Mouse (Mus musculus): ENCODE results near the gene Atg16l1. TPM values are rescaled to one million over a fixed set of nuclear protein-coding genes. Genes with fewer than 3 reads are reported as not detected.
"Not testable (repeated sequence)": the region's sequence is repeated elsewhere in the genome, so short reads cannot be mapped to it uniquely, and the experiment has no call there.

The Atg16l1 gene
- polyA plus RNA-seq, 3 experiments from 2014 or later, result 12.6 to 23.9 (median 21.1) TPM

DNA sequence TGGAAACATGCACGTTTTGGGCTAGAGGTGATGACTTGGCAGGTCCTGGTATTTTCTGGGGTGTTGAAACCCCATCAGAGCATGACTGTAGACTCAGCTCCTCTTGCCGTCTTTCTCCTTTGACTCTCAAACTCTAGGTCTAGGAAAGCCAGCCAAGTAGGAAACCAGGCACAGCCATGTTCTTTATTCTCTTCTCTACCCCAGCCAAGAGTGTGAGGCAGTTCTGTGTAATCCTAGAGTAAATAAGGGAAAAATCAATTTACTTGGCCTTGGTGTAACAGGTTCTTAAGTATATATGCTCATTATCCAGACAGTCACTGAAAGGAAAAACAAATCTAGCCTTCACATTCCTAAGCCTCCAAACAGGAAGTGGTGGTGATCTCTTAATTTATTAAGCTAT, 17.7 kb downstream of the Atg16l1 start:
- ATAC-seq, result no peak

DNA sequence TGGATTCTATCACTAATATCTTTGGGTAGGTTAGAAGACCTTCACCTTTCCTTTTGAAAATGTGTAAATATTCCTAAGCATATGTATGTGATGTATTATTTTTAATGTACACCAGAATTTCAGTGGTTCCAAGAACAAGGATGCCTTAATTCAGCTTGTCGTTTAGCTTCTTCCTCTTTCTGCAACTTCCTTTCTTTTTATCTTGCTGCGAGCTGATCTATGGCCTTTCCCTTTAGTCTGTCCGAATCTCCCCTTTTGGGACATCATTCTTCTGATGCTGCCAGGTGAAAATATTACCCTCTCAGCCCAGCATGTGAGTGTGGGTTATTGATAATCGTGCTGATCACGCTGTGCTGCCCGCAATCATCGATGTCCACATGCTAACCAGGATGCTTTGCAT, 19.2 kb downstream of the Atg16l1 start:
- no peak for ATAC-seq

DNA sequence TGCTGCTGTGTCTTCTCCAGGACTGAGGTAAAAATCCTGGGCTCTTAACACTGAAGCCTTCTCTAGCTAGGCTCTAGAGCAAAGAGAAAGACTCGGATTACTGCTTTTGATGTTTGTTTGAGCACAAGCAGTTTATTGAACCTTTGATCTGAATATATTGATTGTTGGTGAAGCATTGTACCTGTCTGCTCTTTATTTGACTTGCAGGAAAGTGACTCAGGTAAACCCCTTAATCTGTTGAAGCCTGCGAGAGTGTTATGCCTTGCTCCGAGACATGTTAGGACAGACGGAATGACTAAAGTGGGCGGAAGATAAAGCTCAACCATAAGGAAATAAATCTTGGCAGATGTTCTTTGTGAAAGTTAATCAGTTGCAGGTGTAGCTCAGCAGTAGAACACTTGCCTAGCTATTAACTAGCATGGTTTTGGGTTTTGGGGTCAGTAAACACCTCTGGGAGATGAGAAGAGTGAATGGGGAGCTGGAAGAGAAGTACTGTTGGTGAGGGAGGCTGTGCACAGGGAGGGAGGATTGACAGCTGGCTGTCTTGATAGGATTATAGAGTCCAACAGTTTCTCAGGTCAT, 23.6 kb downstream of the Atg16l1 start:
- no peak for ATAC-seq

DNA sequence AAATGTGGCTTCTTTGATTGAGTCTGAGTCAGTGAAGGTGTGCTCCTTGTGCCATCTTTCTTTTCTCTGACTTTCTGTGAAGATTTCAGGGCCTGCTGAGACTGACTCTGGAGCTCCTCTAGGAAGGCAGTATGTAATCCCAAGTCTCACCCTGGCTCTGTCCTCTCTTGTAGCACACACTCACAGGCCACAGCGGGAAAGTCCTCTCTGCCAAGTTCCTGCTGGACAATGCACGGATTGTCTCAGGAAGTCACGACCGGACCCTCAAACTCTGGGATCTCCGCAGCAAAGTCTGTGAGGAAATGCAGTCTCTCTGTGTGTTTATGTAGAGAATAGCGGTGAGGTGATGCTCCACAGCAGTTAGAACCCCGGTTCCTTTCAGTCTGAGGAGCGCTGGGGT, 30.0 kb downstream of the Atg16l1 start:
- no peak for ATAC-seq

DNA sequence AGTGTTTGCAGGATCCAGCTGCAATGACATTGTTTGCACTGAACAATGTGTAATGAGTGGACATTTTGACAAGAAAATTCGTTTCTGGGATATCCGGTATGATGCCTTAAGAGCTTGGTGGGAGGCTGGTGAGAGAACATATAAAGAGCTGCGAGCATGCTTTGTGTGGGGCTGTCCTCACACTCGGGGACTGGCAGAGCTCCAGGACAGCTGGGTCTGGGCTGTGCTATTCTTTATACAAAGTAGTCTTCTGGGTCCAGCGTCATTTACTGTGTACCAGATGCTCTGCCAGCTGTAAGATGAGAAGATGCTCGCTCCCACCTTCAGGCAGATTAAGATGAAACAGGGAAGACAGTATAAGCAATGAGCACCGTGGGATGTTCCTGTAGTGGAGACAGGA, 30.6 kb downstream of the Atg16l1 start:
- ATAC-seq, result no peak

DNA sequence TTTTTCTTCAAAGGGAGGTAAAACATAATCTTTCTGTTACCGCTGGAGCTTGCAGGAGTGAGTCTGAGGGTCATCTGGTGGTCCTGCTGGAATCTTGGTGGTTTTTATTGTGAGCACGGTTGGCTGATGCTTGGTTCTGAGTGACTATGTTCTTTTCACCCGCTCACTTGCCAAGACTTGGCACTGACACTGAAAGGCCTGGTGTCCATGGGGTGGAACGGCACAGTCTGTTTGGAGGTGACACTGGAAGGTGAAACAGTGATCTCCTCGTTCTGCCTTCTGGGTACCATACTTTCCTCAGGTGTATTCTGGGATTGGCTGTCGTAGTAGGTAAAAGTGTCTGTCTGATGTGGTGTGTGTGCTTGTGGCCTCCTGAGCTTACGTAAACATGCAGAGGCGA, 34.0 kb downstream of the Atg16l1 start:
- ATAC-seq, result no peak

DNA sequence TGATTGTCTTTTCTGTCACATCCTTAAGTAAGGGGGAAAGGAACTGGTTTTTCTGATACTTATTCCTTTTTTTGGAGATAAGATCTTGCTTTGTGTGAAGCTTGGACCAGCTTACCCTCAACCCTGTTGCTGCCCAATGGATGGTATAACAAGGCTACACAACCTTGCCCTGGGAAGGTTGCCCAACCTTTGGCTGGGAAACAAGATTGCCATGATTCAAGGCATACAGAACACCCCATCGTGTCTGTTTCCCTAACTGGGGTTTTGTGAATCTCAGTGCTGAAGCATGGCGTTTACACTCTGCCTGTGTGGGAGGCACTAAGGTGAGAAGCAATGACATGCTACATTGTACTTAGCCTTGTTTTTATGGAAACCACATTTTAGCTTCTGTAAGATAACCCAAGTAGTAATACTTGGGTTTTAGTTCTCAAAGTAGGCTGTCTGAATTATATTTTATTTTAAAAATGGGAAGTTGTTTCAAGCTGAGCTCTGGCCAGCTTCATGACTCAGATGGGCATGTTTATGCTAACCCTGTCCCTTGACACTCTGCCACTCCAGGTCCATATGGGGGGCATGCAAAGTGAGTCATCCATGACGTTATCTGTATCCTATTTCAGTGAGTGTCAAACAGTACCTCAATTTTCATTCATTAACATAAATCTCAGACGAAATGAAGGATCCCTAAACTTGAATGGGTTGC, 36.9 kb downstream of the Atg16l1 start:
- no peak for ATAC-seq

DNA sequence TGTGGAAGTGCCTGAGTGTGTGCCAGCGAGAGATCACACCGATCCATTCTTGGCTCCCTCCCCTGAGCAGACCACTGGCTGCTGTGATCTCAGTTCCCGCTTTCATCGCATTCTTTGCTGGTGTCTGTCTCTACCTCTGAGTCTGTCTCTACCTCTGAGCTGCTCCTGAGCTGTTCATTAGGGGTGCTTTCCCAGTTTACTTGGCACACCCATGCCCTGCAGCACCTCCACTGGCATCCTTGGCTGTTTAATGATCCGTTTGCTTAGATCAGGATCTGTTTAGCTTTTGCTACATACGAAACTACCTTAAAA, 37.4 kb downstream of the Atg16l1 start:
- ATAC-seq, result no peak

DNA sequence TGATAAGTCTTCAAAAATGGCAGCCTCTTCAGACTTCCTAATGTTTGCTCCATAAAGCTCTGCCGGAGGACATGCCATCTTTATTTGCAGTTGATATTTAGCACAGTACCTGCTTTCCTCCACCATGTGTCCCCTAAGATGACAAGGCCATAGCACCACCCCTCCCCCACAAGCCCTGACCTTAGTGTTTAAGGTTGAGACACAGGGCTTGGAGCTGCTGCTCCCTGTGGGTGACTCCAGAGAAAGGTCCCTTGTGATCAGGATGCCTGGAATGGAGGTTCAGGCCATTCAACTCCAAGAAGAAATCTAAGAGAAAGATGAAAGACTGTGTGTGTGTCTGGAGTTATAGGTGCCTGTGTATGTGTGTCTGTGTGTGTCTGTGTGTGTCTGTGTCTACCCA, 42.0 kb downstream of the Atg16l1 start:
- ATAC-seq, result no peak

DNA sequence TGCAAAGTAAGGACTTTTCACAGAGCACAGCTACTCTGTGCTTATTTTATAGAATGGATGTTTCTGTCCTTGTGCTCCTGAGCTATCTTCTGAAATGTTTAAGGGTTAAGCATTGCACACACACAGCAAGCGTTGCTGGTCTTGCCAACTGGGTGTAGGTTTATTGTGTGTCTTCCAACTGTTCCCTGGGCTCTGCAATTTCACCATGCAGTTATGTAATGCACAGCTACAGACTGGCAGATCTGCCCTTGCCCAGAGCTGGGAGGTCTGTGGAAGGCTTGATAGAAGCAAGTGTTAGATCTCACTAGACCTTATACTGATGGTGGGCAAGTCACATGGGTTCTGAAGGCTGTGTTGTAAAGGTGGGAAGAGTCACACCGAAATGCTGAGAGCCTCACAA, 42.6 kb downstream of the Atg16l1 start:
- no peak for ATAC-seq

DNA sequence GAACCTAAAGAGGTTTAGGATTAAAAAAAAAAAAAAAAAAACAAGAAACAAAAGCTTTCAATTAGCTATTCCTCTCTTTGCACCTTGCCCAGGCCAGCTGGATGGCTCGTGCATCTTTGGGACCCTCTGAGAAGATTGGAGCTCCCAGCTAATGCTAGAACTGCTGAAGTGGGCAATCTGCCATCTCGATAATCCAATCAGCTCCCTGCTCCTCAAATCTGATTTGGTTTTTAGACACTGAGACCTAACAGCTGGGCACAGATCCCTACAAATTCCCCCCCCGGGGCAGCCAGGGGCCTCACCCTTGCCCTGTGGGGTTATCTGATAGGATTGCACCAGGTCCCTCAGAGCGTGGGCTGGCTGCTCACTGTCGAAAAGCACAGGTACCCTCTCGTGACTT, 47.9 kb downstream of the Atg16l1 start, which contains the start of gene Sag:
Gene Sag, plus strand, starts transcription at position 105 of the 400 bp plus-strand sequence.
- ATAC-seq, result no peak

DNA sequence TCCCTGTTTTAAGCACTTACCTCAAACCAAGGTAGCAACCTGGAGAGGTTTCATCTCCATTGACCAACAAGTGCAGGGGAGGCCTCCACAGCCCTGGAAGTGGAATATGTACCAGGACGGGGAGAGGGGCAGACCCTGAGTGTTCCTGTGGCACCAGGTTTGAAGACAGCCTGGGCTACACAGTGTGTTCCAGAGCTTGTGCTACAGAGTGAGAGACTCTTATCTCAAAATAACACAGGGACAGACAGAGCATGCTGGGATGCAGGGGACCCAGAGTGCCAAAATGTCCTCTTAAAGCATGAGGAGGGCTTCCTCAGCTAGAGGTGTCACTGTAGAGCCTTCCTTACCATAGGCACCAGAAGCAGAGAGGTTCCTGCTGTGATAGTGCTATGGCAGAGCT, 52.1 kb downstream of the Atg16l1 start:
- no peak for ATAC-seq

DNA sequence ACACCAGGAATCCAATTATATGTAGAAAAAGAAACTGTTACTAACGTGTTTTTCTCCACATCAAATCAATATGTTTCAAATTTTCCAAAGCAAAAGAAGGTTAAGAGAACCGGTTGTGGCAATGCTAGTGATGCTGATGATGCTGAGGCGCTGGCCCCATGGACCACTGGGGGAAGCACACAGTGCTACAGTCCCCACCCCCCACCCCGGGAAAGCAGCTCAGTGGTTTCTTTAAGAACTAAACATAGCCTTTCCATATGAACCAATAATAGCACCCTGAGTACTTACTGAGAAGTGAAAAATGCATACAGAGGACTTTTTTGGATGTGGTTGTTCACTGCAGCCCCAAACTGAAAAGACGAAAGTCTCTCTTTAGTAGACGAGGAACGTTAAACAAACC, 55.7 kb downstream of the Atg16l1 start:
- peak; percentile 58 for ATAC-seq

DNA sequence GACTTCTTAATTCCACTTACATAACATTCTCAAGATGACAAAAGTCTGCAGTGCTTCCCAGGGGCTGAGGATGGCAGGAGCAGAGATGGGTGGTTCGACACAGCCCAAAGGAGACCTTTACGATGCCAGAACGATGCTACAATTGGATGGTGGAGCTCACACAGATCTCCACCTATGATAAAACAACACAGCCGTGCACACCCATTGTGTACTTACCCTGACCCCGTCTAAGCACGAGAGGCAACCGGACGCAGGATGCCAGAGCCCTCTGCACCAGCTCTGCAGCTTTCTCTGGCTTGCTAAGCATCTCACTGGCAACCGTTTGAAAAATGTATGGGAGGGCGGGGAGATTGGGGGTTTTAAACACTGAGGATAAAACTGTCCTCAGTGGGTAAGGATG, 56.4 kb downstream of the Atg16l1 start:
- peak; percentile 66 for ATAC-seq

DNA sequence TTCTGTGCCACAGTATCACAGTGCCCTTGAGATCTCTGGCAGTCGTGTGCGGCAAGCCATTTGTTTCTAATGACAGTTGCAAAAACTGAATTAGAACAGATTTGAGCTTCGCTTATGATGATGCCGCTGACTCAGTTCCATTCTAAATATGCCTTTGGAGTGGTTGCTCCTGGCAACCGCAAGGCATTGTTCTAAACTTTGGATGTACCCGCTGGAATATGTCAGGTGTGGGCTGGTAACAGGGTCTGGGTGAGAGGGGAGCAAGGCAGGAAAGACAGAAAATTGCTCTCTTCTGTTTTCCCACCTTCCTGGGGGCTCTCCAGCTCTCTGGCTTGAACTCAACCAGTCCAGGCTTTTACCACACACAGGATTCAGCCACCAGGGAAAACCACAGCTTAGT, 57.5 kb downstream of the Atg16l1 start:
- no peak for ATAC-seq

DNA sequence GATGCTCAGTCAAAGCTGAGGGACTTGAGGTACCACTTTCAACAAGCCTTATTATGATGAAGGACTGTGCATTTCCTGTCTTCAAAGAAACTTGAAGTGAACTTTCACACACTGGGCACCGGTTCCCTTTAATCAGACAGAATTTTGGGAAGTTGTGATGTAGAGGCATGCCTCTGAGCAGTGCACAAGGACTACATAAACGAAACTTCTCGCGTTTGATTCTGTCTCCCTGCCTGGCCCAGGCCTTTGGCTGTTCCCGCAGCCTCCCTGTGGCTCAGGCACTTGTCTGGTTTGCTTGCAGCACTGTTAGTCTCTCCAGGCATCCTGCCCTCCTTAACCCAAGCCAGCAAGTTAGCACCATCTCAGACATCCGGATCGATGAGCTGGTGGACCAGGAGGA, 58.0 kb downstream of the Atg16l1 start:
- peak; percentile 18 for ATAC-seq

DNA sequence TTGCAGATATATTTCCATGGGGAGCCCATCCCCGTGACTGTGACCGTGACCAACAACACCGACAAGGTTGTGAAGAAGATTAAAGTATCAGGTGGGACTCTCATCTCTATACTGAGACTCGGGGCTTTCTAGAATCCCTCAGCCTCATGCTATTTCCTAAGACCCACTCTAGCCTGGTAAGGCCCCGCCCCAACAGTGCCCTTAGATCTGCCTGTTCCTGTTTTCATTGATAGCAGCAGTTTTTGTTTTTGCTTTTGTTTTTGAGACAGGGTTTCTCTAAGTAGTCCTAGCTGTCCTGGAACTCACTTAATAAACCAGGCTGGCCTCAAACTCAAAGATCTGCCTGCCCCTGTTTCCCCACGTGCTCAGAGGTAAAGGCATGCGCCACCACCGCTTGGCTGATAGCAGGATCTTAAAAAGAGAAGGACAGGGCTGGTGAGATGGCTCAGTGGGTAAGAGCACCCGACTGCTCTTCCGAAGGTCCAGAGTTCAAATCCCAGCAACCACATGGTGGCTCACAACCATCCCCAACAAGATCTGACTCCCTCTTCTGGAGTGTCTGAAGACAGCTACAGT, 68.8 kb downstream of the Atg16l1 start:
- no peak for ATAC-seq

DNA sequence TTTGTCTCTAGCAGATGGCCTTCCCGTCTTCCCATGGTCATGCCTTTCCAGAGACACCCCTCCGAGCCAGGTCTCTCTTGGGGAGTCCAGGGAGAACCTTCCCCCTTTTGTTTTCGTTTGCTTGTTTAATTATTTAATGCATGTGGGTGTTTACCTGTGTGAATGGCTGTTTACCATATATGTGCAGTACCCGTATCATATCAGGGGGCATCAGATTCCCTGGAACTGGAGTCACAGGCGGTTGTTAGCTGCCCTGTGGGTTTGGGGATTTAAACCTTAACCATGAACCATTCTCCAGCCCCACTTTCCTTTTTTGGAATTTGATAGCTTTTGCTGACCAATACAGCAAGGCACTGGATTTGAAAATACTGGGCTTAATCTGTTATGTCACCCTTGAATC, 69.6 kb downstream of the Atg16l1 start:
- no peak for ATAC-seq

DNA sequence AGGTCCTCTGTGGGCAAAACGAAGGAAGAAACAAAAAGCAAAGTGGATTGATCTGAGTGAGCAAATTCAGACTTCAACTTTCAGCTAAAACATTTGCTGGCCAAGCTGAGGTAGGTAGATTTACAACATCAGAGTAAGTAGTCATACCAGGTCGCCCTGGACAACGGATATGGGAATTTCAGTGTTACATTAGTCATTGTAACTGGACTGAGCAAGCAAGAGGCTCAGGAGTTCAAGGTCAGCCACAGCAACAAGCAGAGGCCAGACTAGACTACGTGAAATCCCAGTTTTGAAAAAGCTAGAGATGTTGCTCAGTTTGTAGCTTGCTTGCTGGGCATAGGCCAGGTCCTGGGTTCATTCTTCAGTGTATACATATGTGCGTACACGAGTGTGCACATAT, 70.3 kb downstream of the Atg16l1 start:
- ATAC-seq, result no peak

DNA sequence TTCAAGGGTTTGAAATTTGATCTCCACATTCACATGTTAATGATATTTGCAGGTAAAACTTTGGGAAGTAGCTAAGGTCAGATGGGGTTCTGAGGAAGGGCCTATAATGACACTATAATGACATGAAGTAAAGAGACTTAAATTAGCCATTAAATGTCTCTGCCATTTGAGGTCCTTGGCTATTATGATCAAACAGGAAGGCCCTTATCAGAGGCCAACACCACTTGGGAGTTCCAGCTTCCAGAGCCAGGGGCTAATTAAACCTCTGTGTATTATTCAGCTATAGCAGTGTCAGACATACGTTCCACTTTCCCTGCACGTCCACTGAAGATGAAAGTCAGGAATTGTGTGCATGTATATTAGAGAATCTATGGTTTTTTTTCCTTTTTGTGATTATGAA, 70.8 kb downstream of the Atg16l1 start:
- ATAC-seq, result no peak

DNA sequence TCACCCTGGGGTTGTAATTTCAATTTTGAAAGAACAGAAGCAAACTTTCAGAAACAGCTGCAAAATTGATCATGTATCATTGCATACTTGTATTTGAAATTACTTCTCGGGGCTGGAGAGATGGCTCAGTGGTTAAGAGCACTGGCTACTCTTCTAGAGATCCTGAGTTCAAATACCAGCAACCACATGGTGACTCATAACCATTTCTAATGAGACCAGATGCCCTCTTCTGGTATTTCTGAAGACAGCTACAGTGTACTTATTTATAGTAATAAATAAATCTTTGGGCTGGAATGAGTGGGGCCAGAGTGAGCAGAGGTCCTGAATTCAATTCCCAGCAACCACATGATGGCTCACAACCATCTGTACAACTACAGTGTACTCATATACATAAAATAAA, 71.8 kb downstream of the Atg16l1 start:
- ATAC-seq, result not testable (repeated sequence)

DNA sequence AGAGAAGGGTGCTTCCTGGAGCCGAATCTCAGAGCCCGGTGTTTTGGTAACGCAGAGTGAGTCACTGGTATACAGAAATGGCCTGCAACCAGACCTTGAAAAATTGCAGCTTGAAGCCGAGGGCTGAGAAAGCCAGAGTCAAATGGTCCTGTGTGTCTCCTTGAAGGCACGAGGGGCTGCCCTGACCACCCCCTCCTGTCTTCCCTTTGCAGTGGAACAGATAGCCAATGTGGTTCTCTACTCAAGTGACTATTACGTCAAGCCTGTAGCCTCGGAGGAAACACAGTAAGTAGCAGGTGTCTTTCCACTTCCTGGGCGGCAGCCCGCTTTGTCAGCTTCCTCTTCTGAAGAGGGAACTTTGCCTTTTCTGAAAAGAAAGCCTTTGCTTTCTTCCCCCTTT, 72.5 kb downstream of the Atg16l1 start:
- peak; percentile 85 for ATAC-seq

DNA sequence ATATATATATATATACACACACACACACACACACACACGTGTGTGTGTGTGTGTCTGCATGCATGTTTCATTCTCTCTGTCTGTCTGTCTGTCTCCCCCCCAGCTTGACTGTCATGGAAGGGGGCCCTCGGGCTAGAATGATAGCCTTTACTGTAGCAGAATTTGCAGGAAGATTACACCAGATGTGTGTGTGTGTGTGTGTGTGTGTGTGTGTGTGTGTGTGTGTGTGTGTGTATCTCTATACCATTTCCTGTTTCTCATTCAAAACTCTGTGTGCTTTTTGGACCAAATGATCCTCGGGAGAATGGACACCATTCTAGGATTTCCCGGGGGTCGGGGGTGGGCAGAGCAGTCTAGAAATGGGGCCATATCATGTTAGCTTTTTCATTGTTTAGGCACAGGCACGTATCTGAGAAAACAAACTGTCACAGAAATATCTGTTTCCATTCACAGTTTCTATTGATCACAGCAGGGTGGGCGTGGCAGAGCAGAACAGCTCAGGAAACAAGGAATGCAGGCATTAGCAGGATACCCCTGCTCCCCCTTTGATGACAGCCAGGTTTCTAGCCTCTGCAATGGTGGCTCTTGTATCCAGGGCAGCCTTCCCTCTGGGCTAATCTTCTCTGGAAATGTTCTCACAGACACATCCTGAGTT, 73.4 kb downstream of the Atg16l1 start:
- no peak for ATAC-seq

DNA sequence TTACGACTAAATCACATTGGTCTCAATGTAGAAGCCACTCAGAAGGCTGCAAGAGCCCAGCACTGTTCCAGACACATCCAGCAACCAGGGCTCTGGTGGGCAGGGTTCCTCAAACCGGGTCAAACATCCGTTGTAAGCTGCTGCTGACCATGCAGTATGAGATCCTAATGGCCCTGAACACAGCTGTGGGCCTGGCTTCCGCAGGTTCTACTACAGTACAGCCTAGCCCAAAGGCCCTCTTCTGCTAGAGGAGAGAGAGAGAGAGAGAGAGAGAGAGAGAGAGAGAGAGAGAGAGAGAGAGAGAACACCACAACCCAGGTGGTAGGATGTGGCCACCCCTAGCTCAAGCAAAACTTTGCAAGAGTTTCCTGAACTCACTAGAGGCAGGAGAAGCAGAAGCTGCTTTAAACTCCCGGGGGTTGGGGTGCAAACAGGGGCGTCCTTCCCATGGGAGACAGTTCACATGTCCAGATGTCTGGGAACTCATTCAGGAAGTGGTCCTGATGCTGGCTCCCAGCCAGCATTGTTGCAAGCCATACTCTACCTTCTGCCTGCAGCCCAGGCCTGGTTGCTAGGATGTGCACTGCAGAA, 74.0 kb downstream of the Atg16l1 start:
- ATAC-seq, result peak; percentile 68

All from inflammation-experienced regulatory T-cells, adult 6 months (primary cell).